Mouse (Mus musculus) heart, embryonic 16.5 days (tissue): ENCODE data around the gene Ash1l. TPM values are rescaled to one million over a fixed set of nuclear protein-coding genes. Genes with fewer than 3 reads are reported as not detected.

ENCODE experiments used
- ATAC-seq: fragments of 200-750 bp; cut with Nextera tagmentation; replicated peaks from 2 replicates; pipeline ENCODE4 v1.8.0; 2017; ENCODE audit warnings: moderate number of reproducible peaks; ENCODE audit not compliant: insufficient read depth, low FRiP score; ENCODE audit errors: extremely low read depth
- H3K27ac ChIP-seq: fragments of 300-500 bp; sonication (generic); 2 replicates; pipeline ENCODE4 v1.5.1; 2014; ENCODE audit warnings: mild to moderate bottlenecking, low read length, control low read depth, moderate library complexity
- H3K27me3 ChIP-seq: fragments of 300-500 bp; sonication (generic); 2 replicates; pipeline ENCODE4 v1.6.1; 2014; ENCODE audit warnings: low read length, mixed read lengths; ENCODE audit not compliant: control insufficient read depth, insufficient read depth
- H3K36me3 ChIP-seq: fragments of 300-500 bp; sonication (generic); 2 replicates; pipeline ENCODE4 v1.6.1; 2014; ENCODE audit not compliant: control insufficient read depth, insufficient read depth
- H3K4me1 ChIP-seq: fragments of 300-500 bp; sonication (generic); 2 replicates; pipeline ENCODE4 v1.6.1; 2014; ENCODE audit warnings: low read length, mixed read lengths; ENCODE audit not compliant: control insufficient read depth, insufficient read depth
- H3K4me2 ChIP-seq: fragments of 300-500 bp; sonication (generic); 2 replicates; pipeline ENCODE4 v1.6.1; 2014; ENCODE audit warnings: low read depth, mild to moderate bottlenecking, control low read depth, low read length
- H3K4me3 ChIP-seq: fragments of 300-500 bp; sonication (generic); 2 replicates; pipeline ENCODE4 v1.5.1; 2014; ENCODE audit warnings: mild to moderate bottlenecking, control low read depth, low read length
- H3K9ac ChIP-seq: fragments of 300-500 bp; sonication (generic); 2 replicates; pipeline ENCODE4 v1.6.1; 2014; ENCODE audit warnings: low read length, control low read depth
- H3K9me3 ChIP-seq: fragments of 300-500 bp; sonication (generic); replicated peaks from 2 replicates; pipeline ENCODE4 v1.6.1; 2016; ENCODE audit warnings: low read length; ENCODE audit not compliant: control insufficient read depth
- WGBS: fragments of 180-500 bp; shearing (Covaris S2); extraction: QIAGEN DNeasy Blood & Tissue Kit; methylation state at CpG from one replicate; pipeline ENCODE4 v1.1.7; 2014; 5-methylcytosine and 5-hydroxymethylcytosine counted together
- polyA plus RNA-seq: library from polyadenylated mRNA; unstranded; fragments of >200 nt; fragmentation: Nextera tagmentation; extraction: Ambion mirVana; gene quantifications from 2 replicates; pipeline ENCODE4 v1.2.1, GENCODE M21; 2015

Ash1l gene
- polyA plus RNA-seq, 1 experiment from 2014 or later, result 15.6 TPM

DNA sequence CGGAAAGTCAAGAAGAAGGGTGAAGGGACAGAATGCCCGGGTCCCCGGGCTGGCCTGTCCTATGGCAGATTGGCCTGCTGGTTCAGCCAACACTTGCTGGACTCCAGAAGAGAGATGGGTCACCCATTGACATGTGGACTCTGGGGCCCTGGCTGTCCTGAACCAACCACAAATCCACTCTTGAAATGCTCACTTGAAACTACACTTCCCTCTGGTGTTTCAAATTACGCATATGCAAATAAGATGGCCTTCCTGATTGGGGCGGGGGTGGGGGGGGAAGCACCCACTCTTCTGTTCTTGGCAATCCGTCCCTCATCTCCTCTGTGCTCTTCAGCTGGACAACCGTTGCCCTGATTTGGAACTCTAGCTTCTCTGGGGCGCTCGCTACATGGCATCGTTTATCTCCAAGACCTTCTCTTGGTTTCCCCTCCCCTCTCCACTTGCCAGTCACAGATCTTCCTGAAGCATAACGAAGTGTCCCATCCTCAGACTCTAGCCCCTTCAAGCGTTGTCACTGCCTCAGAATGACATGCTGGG is 134.3 kb downstream of the Ash1l start:
- H3K36me3 ChIP-seq, result peaks cover 2% of the 10 kb centered on the region
- peaks cover 2% of the 10 kb centered on the region; the same call in 1 of the 2 replicates for H3K27me3 ChIP-seq
- H3K4me1 ChIP-seq, result peaks cover 9% of the 10 kb centered on the region; the same call in 1 of the 2 replicates
- no peak overlapping the region for H3K27ac ChIP-seq
- no peak overlapping the region for H3K4me2 ChIP-seq
- no peak overlapping the region for H3K4me3 ChIP-seq
- no peak overlapping the region for H3K9ac ChIP-seq
- 83% methylated on average over 12 of the region's 12 CpGs for WGBS
- no peaks in the 10 kb centered on the region for H3K9me3 ChIP-seq
- ATAC-seq, result no peak

GRCm38 (mm10) chr3:89087338-89088110 is 137.1 kb downstream of the Ash1l start:
- Histone ChIP-seq H3K9me3 (no peaks in the 10 kb centered on the region), H3K4me3 (peak overlapping the region; percentile 29), H3K27ac (no peak overlapping the region), H3K4me2 (peak overlapping the region; percentile 63), H3K36me3 (no peaks in the 10 kb centered on the region), H3K27me3 (peaks cover 10% of the 10 kb centered on the region), H3K4me1 (peaks cover 15% of the 10 kb centered on the region; the same call in 1 of the 2 replicates), H3K9ac (peak overlapping the region; percentile 32; the same call in 1 of the 2 replicates)
- no peak for ATAC-seq
- 21% methylated on average over 21 of the region's 21 CpGs for WGBS

DNA sequence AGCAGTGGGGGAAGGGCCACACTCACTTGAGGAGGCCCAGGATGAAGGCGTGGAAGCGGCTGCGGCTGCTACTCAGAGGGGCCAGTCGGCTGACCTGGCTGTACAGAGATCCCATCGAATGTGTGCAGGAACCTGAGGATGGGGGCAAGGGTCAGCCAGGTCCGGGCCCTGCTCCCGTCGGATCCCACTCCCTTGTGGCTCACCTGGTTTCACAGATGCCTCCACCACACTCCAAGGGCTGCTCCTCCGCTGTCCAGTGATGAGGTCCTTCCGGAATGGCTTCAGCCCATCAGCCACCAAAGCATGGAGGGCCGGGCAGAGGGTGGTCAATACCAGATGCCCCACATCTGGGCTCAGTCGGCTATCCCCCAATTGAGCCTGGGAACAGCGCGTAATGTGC is 138.6 kb downstream of the Ash1l start:
- Histone ChIP-seq H3K27ac (no peak overlapping the region), H3K4me1 (peaks cover 17% of the 10 kb centered on the region; the same call in 1 of the 2 replicates), H3K27me3 (peaks cover 13% of the 10 kb centered on the region), H3K4me3 (peak overlapping the region; percentile 75), H3K36me3 (no peaks in the 10 kb centered on the region), H3K9me3 (no peaks in the 10 kb centered on the region), H3K9ac (no peak overlapping the region), H3K4me2 (peak overlapping the region; percentile 100)
- 51% methylated on average over 14 of the region's 14 CpGs for WGBS
- ATAC-seq, result no peak

- H3K36me3 ChIP-seq, result peaks cover 5% of the 10 kb centered on the region; the same call in 1 of the 2 replicates
- peak overlapping the region; percentile 82 for H3K9ac ChIP-seq
- peaks cover 13% of the 10 kb centered on the region for H3K27me3 ChIP-seq
- H3K4me1 ChIP-seq, result peaks cover 17% of the 10 kb centered on the region; the same call in 1 of the 2 replicates
- peak; percentile 77 for ATAC-seq
- WGBS, result under 1% methylated on average over 39 of the region's 40 CpGs
- peak overlapping the region; percentile 53; the same call in 1 of the 2 replicates for H3K27ac ChIP-seq
- H3K4me2 ChIP-seq, result peak overlapping the region; percentile 100
- H3K4me3 ChIP-seq, result peak overlapping the region; percentile 75
- H3K9me3 ChIP-seq, result no peaks in the 10 kb centered on the region
Measured at GRCm38 (mm10) chr3:89089882-89090591, 139.6 kb downstream of the Ash1l start.

DNA sequence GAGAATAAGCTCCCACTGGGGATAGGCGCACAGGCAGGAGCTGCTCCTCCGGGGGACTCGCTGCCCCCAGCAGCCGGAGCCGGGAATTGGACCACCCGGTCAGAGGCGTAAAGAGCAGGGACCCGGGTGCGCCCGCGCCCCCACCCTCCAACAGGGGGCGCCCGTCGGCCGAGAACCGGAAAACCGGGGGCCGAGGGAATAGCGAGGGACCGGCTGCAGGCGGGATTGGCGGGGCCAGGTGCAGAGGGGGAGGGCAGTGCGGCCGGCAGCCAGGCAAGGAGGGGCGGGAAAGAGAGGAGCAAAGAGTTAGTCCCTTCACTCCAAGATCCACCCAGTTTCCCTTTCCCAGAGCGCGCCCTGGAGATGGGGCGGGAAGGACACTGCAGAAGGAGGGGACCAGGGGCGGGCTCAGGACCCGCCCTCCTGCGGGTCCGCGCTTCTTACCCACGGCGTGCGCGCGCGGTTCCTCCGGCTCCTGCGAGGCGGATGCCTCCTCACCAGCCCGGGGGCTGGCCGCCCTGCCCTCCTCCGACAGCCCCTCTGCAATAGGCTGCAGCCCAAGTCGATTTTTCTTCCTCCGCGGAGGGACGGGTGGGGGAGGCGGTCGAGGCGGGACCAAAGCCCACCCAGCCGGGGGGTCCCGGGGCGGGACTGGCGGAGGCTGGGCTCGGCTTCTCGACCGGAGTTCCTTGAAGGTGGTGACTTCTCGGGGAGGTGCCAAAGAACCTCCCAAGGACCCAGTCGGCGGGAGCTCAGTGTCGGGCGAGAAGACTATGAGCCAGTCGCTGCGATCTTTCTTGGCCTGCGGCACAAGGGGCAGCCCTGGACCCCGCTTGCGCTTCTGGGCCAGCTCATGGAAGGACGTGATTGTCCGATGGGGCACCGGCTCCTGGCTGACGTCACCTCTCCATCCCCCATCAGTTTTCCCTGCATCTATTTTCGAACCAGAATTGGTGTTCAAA is 140.6 kb downstream of the Ash1l start:
- Histone ChIP-seq H3K4me3 (peak overlapping the region; percentile 75), H3K9me3 (no peaks in the 10 kb centered on the region), H3K27me3 (peaks cover 13% of the 10 kb centered on the region), H3K4me1 (peaks cover 17% of the 10 kb centered on the region; the same call in 1 of the 2 replicates), H3K36me3 (peaks cover 5% of the 10 kb centered on the region; the same call in 1 of the 2 replicates), H3K27ac (no peak overlapping the region; the same call in 1 of the 2 replicates), H3K4me2 (peak overlapping the region; percentile 100), H3K9ac (peak overlapping the region; percentile 82)
- under 1% methylated on average over 69 of the region's 74 CpGs for WGBS
- ATAC-seq, result peak; percentile 60

GRCm38 (mm10) chr3:89091811-89092508 is 141.5 kb downstream of the Ash1l start:
- no peak for ATAC-seq
- no peaks in the 10 kb centered on the region for H3K9me3 ChIP-seq
- peak overlapping the region; percentile 100 for H3K4me2 ChIP-seq
- 13% methylated on average over 20 of the region's 20 CpGs for WGBS
- no peak overlapping the region for H3K9ac ChIP-seq
- H3K27me3 ChIP-seq, result peaks cover 13% of the 10 kb centered on the region
- H3K36me3 ChIP-seq, result peaks cover 5% of the 10 kb centered on the region; the same call in 1 of the 2 replicates
- no peak overlapping the region for H3K27ac ChIP-seq
- peaks cover 17% of the 10 kb centered on the region; the same call in 1 of the 2 replicates for H3K4me1 ChIP-seq
- peak overlapping the region; percentile 75 for H3K4me3 ChIP-seq

DNA sequence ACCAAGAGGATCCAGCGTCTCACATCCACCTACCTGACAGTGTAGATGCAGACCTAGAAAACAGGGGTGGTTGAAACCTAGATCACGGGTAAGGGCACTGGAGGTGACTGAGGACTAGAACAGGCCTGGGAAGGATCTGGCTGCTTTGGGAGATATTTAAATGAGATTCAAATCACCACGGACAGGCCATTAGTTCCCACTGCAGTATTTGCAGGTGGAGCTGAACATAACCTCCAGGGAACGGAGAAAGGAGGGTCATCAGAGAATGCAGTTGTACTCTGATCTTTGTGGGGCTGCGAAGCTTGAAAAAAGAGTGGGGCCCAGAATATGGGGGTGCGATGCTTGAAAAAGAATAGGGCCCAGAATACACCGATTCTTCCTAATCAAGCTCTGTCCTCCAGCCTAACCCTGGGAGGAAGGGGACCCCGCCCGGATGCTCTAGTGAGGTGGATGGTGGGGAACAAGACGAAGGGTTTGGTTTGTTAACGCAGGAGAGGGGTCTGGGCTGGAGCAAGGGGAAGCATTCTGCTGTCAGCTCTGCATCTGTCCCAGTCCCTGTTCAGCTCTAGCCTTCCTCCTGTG is 142.2 kb downstream of the Ash1l start:
- Histone ChIP-seq H3K9ac (no peak overlapping the region), H3K4me1 (peaks cover 16% of the 10 kb centered on the region; the same call in 1 of the 2 replicates)
- 34% methylated on average over 11 of the region's 11 CpGs for WGBS

More for the DNA sequence above, 142.2 kb downstream of the Ash1l start:
- H3K36me3 ChIP-seq, result peaks cover 5% of the 10 kb centered on the region; the same call in 1 of the 2 replicates
- no peak overlapping the region for H3K27ac ChIP-seq
- peak overlapping the region; percentile 40 for H3K4me2 ChIP-seq
- H3K27me3 ChIP-seq, result peaks cover 13% of the 10 kb centered on the region
- ATAC-seq, result no peak
- H3K9me3 ChIP-seq, result no peaks in the 10 kb centered on the region
- peak overlapping the region; percentile 5; the same call in 1 of the 2 replicates for H3K4me3 ChIP-seq
